Mouse (Mus musculus) lung, adult 2 months (tissue): ENCODE results near the gene Yjefn3. TPM values are rescaled to one million over a fixed set of nuclear protein-coding genes. Genes with fewer than 3 reads are reported as not detected.

Source experiments
- DNase-seq: peaks from one replicate; pipeline ENCODE4 v3.0.0; 2022
- H3K4me1 ChIP-seq: fragments of 200-500 bp; 2 replicates; pipeline ENCODE4 v1.6.1; 2011; ENCODE audit warnings: low read length; ENCODE audit not compliant: control insufficient read depth, insufficient read depth
- H3K4me3 ChIP-seq: fragments of 200-500 bp; replicated peaks from 2 replicates; pipeline ENCODE3; 2011; ENCODE audit warnings: low read depth, mild to moderate bottlenecking, control low read depth, low read length; ENCODE audit errors: extremely low read depth
- CTCF ChIP-seq: fragments of 200-500 bp; IDR thresholded peaks from 2 replicates; pipeline ENCODE4 v1.5.1; 2011; ENCODE audit warnings: mild to moderate bottlenecking, low read length, control low read depth; ENCODE audit not compliant: insufficient read depth
- POLR2A ChIP-seq: fragments of 200-500 bp; IDR thresholded peaks from 2 replicates; pipeline ENCODE4 v1.6.1; 2011; ENCODE audit warnings: low read depth, mild to moderate bottlenecking, control low read depth, low read length, borderline replicate concordance; ENCODE audit errors: extremely low read depth
- WGBS: fragments of 180-500 bp; shearing (Covaris S2); methylation state at CpG from one replicate; pipeline ENCODE4 v1.1.7; 2018; 5-methylcytosine and 5-hydroxymethylcytosine counted together
- polyA plus RNA-seq: library from polyadenylated mRNA; depleted of rRNA; stranded (reverse); fragments of >200 nt; gene quantifications from 2 replicates; pipeline ENCODE4 v1.2.3, GENCODE M21; 2012; rRNA removed

The Yjefn3 gene
- polyA plus RNA-seq, 1 experiment: 3.5 TPM

GRCm38 (mm10) chr8:69853869-69854268 lies 48.6 kb downstream of the Yjefn3 start:
- WGBS: 94% methylated on average over 10 of the region's 10 CpGs
- no peak overlapping the region for H3K4me3 ChIP-seq
- no peak for DNase-seq
- H3K4me1 ChIP-seq: peaks cover under 1% of the 10 kb centered on the region; the same call in 1 of the 2 replicates
- no peak for TF ChIP-seq POLR2A
- TF ChIP-seq CTCF: no peak

DNA sequence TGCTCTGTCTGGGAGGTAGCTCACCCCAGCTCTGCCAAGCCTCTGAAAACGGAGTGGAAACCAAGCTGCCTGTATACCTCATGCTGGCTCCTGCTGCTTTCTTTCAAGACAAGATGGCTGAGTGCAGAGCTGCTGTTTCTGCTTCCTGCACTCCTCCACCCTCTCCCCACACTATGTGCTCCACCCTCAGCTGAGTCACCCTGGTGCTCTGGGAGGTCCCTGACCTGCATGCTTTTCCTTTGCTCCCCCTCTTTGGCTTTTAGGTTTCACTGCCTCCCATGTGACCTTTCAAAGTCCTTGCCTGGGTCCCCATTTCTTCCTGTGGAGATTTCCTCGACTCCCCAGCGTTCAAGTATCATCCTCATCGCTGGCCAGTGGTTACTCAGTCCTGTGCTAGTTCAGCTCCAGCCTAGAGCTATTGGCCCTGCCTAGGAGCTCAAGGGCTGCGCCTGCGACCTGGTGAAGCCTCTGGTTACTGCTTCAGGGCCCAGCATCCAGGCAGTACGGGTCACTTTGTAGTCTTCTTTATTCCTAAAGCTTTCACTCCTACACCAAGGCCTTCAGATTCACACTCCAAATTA lies 51.5 kb downstream of the Yjefn3 start:
- TF ChIP-seq CTCF (no peak), POLR2A (no peak)
- Histone ChIP-seq H3K4me1 (peaks cover 3% of the 10 kb centered on the region; the same call in 1 of the 2 replicates), H3K4me3 (no peak overlapping the region)
- WGBS: 64% methylated on average over 7 of the region's 7 CpGs
- no peak for DNase-seq

DNA sequence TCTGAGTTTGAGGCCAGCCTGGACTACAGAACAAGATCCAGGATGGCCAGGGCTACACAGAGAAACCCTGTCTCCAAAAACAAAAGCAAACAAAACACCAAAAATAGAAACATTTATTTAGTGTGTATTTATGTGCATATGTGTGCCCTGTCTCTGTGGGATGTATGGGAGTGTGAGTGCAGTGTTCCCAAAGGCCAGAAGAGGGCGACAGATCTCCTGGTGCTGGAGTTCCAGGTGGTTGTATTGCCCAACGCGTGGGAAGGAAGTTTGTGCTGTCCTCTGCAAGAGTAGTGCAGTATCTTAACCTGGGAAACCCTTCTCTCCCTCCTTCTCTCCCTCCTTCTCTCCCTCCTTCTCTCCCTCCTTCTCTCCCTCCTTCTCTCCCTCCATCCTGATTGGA lies 52.6 kb downstream of the Yjefn3 start:
- peaks cover 3% of the 10 kb centered on the region; the same call in 1 of the 2 replicates for H3K4me1 ChIP-seq
- TF ChIP-seq POLR2A: no peak
- TF ChIP-seq CTCF: peak; percentile 41; the same call in 1 of the 2 replicates
- no peak overlapping the region for H3K4me3 ChIP-seq
- 43% methylated on average over 3 of the region's 3 CpGs for WGBS
- no peak for DNase-seq

DNA sequence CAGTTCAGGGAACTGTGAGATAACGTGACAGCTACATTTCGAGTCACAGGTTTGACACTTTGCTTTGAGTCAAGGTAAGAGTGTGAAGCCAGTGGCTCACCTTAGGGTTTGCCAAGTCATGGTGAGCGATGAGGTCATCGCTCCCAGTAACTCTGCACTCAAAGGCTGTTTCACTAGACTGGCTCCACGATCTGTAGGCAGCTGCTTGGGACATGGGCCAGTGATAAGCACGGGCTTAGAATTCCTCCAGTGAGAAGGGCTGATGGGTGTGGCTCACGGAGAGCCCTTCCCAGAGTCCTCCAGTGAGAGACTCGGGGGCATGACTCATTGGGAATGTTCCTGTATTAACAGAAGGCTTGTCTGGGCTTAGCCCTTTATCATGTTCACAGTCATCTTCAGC lies 53.6 kb downstream of the Yjefn3 start:
- peak; percentile 40 for DNase-seq
- peaks cover 3% of the 10 kb centered on the region; the same call in 1 of the 2 replicates for H3K4me1 ChIP-seq
- H3K4me3 ChIP-seq: no peak overlapping the region
- no peak for TF ChIP-seq CTCF
- TF ChIP-seq POLR2A: no peak
- WGBS: 50% methylated on average over 8 of the region's 8 CpGs

GRCm38 (mm10) chr8:69847167-69848065 lies 55.1 kb downstream of the Yjefn3 start:
- DNase-seq: no peak
- 62% methylated on average over 3 of the region's 3 CpGs for WGBS
- Histone ChIP-seq H3K4me1 (peaks cover 3% of the 10 kb centered on the region; the same call in 1 of the 2 replicates), H3K4me3 (no peak overlapping the region)
- TF ChIP-seq CTCF (no peak), POLR2A (no peak)

Other genes with a start within 250 kb of the Yjefn3 start
- gene Zfp964, start 248.2 kb downstream of the Yjefn3 start, polyA plus RNA-seq: 0.66 and 0.86 TPM in 2 replicates
- 2.4 and 4.7 TPM in 2 replicates for gene Zfp869, start 192.0 kb downstream of the Yjefn3 start, polyA plus RNA-seq
- gene Zfp963, start 152.7 kb downstream of the Yjefn3 start, polyA plus RNA-seq: 1.6 and 2.5 TPM in 2 replicates
- 0.80 and 1.5 TPM in 2 replicates for gene Gm20422, start 127.8 kb downstream of the Yjefn3 start, polyA plus RNA-seq
- gene Atp13a1, start 111.5 kb downstream of the Yjefn3 start, polyA plus RNA-seq: 65.7 and 70.8 TPM in 2 replicates
- 9.2 and 14.3 TPM in 2 replicates for gene Zfp866, start 111.5 kb downstream of the Yjefn3 start, polyA plus RNA-seq
- gene Gmip, start 94.0 kb downstream of the Yjefn3 start, polyA plus RNA-seq: 42.7 and 45.1 TPM in 2 replicates
- 3.4 and 3.5 TPM in 2 replicates for gene Lpar2, start 80.3 kb downstream of the Yjefn3 start, polyA plus RNA-seq
- gene Pbx4, start 70.2 kb downstream of the Yjefn3 start, polyA plus RNA-seq: 4.2 and 5.5 TPM in 2 replicates
- 3.1 TPM in 2 replicates for gene Cilp2, start 15.0 kb downstream of the Yjefn3 start, polyA plus RNA-seq
- 0.70 and 1.0 TPM in 2 replicates for gene Tssk6, start 528 bp downstream of the Yjefn3 start, polyA plus RNA-seq
- 96.8 and 103 TPM in 2 replicates for gene Ndufa13, start 154 bp downstream of the Yjefn3 start, polyA plus RNA-seq
- gene Gatad2a, start 93.7 kb upstream of the Yjefn3 start, polyA plus RNA-seq: 78.1 and 81.8 TPM in 2 replicates
- 82.3 and 88.5 TPM in 2 replicates for gene Mau2, start 140.0 kb upstream of the Yjefn3 start, polyA plus RNA-seq
- 7.8 and 11.9 TPM in 2 replicates for gene Sugp1, start 140.1 kb upstream of the Yjefn3 start, polyA plus RNA-seq
- gene Tm6sf2, start 170.2 kb upstream of the Yjefn3 start, polyA plus RNA-seq: 7.2 and 7.4 TPM in 2 replicates
- gene Hapln4, start 180.7 kb upstream of the Yjefn3 start, polyA plus RNA-seq: 0.07 and 0.11 TPM in 2 replicates
- 0.10 and 0.15 TPM in 2 replicates for gene Ncan, start 218.2 kb upstream of the Yjefn3 start, polyA plus RNA-seq
- gene Nr2c2ap, start 228.6 kb upstream of the Yjefn3 start, polyA plus RNA-seq: 10.7 and 14.6 TPM in 2 replicates
- 19.0 and 28.6 TPM in 2 replicates for gene Rfxank, start 236.4 kb upstream of the Yjefn3 start, polyA plus RNA-seq
- 76.5 and 79.0 TPM in 2 replicates for gene Borcs8, start 236.8 kb upstream of the Yjefn3 start, polyA plus RNA-seq
- 0.31 and 0.50 TPM in 2 replicates for gene Mef2b, start 237.0 kb upstream of the Yjefn3 start, polyA plus RNA-seq